Comparison of ENCODE assay signal across 8 mouse cellular contexts in genomic region chr6:37299562-37300390, GRCm38 (mm10). TPM values are rescaled to one million over a fixed set of nuclear protein-coding genes. Genes with fewer than 3 reads are reported as not detected.
DNase-seq lines count a peak whose midpoint lies in the region; ATAC-seq and TF ChIP-seq lines count a peak whose summit lies in the region.

Dgki (minus strand) TSS chr6:37300184.

- H3K27me3 ChIP-seq in heart, embryonic 13.5 days (replicated peaks) = peaks cover 65% of the 10 kb centered on the region
- H3K27me3 ChIP-seq in liver, embryonic 14.5 days (ENCODE audit: control insufficient read depth, insufficient read depth, low read length) = peaks cover 38% of the 10 kb centered on the region

- no peak for TF ChIP-seq CTCF in liver, embryonic 14.5 days (IDR thresholded peaks at IDR 0.05; ENCODE audit: low read depth)

- no peak for TF ChIP-seq EP300 in liver, embryonic 14.5 days (IDR thresholded peaks at IDR 0.05; ENCODE audit: low read depth)

- WGBS in heart, embryonic 13.5 days = under 1% methylated on average over 63 of the region's 65 CpGs
- WGBS in liver, embryonic 14.5 days (ENCODE audit: insufficient replicate concordance) = under 1% methylated on average over 65 of the region's 65 CpGs

- H3K4me1 ChIP-seq in heart, embryonic 13.5 days = peaks cover 19% of the 10 kb centered on the region
- no peaks in the 10 kb centered on the region for H3K4me1 ChIP-seq in liver, embryonic 14.5 days (replicated peaks; ENCODE audit: control insufficient read depth in 2 of 2, insufficient read depth in 2 of 2, low read length in 1 of 2)

- H3K27ac ChIP-seq in heart, embryonic 13.5 days (replicated peaks) = no peak within 1 kb of the TSS
- no peak within 1 kb of the TSS for H3K27ac ChIP-seq in liver, embryonic 14.5 days

- H3K4me3 ChIP-seq in heart, embryonic 13.5 days = peak within 1 kb of the TSS; percentile 72
- H3K4me3 ChIP-seq in liver, embryonic 14.5 days (ENCODE audit: insufficient read depth in 1 of 2, low read depth in 2 of 2, low read length in 2 of 2) = peak within 1 kb of the TSS; percentile 2 to 28; a peak in 2 of 4 replicates

- no peak for ATAC-seq in heart, embryonic 13.5 days (ENCODE audit: extremely low read depth, insufficient number of reproducible peaks, low FRiP score, low TSS enrichment)
- no peak for ATAC-seq in liver, embryonic 14.5 days (ENCODE audit: insufficient read depth)

- H3K36me3 ChIP-seq in heart, embryonic 13.5 days = no peaks in the 10 kb centered on the region
- H3K36me3 ChIP-seq in liver, embryonic 14.5 days (replicated peaks; ENCODE audit: control insufficient read depth, insufficient read depth, low read depth) = no peaks in the 10 kb centered on the region

- DNase-seq in B cell, adult 2 months = peak; percentile 19 to 22
- DNase-seq in WW6 (ENCODE audit: low read depth, low spot score) = peak; percentile 24
- peak; percentile 75 for DNase-seq in embryo, embryonic 10.5 days (ENCODE audit: low spot score)
- peak; percentile 84 for DNase-seq in layer of hippocampus, adult 11-12 months (ENCODE audit: low spot score)
- no peak for DNase-seq in liver, embryonic 14.5 days (ENCODE audit: low read depth in 3 of 3, low spot score in 3 of 3)
- DNase-seq in right cerebral cortex, adult 2 months (ENCODE audit: low spot score in 2 of 2) = peak; percentile 86 to 88
- DNase-seq in spleen, postnatal 10 days (ENCODE audit: low spot score in 2 of 2) = no peak

- peak within 1 kb of the TSS; percentile 97 for H3K4me2 ChIP-seq in heart, embryonic 13.5 days
- H3K4me2 ChIP-seq in liver, embryonic 14.5 days (ENCODE audit: low read depth) = peak within 1 kb of the TSS; percentile 45

- peak within 1 kb of the TSS; percentile 83 for H3K9ac ChIP-seq in heart, embryonic 13.5 days
- H3K9ac ChIP-seq in liver, embryonic 14.5 days (replicated peaks) = no peak within 1 kb of the TSS

- H3K9me3 ChIP-seq in heart, embryonic 13.5 days = no peaks in the 10 kb centered on the region
- no peaks in the 10 kb centered on the region for H3K9me3 ChIP-seq in liver, embryonic 14.5 days (ENCODE audit: control insufficient read depth, low read length)

RNA-seq across cellular contexts. Expression of gene Dgki, which starts in this region (rescaled TPM):
- polyA plus RNA-seq in heart, embryonic 13.5 days (2015; fragmentation: Nextera tagmentation; extraction: Ambion mirVana) = 0.51 and 0.63 TPM in 2 replicates
- 0.02 and 0.03 TPM in 2 replicates for polyA plus RNA-seq in liver, embryonic 14.5 days (2012; rRNA removed)
- polyA plus RNA-seq in liver, embryonic 14.5 days (2014; fragmentation: Nextera tagmentation; extraction: Ambion mirVana) = not detected in 2 replicates

Comparison
In these comparisons a context has a peak if more than half of its experiments do, and no peak if none do; other contexts are left out.
1. DNase-seq: peak in B cell, adult 2 months (2 of 2), WW6 (single experiment), embryo, embryonic 10.5 days (single experiment), layer of hippocampus, adult 11-12 months (single experiment) and right cerebral cortex, adult 2 months (2 of 2); none in liver, embryonic 14.5 days (0 of 3) and spleen, postnatal 10 days (0 of 2).